Mouse (Mus musculus): Measurements from ENCODE around the gene Hmgn2. TPM values are rescaled to one million over a fixed set of nuclear protein-coding genes. Genes with fewer than 3 reads are reported as not detected.

The Hmgn2 gene
- total and polyA plus RNA-seq, 3 experiments: 157 to 195 (median 161) TPM

GRCm38 (mm10) chr4:133931785-133932184, 36.7 kb downstream of the Hmgn2 start:
- dilution Hi-C loops (cut with MboI; ENCODE audit: extremely low pct_ligation_motif_present, extremely low pct_unique_long_range_greater_than_20kb, low sequenced_read_pairs): no loop called here
- no peak overlapping the region for H3K9ac ChIP-seq (ENCODE audit: insufficient read depth, low read depth)

GRCm38 (mm10) chr4:133931349-133931748, 37.1 kb downstream of the Hmgn2 start:
- no peak overlapping the region for H3K27ac ChIP-seq (ENCODE audit: insufficient read depth, low read depth)
- no peaks in the 10 kb centered on the region for H3K27me3 ChIP-seq (replicated peaks)
- dilution Hi-C loops (cut with MboI; ENCODE audit: extremely low pct_ligation_motif_present, extremely low pct_unique_long_range_greater_than_20kb, low sequenced_read_pairs) (no loop called here), in situ Hi-C loops (cut with MboI; ENCODE audit: low pct_ligation_motif_present, low pct_unique_long_range_greater_than_20kb, low sequenced_read_pairs) (no loop called here)
- peak; percentile 37 for DNase-seq (ENCODE audit: extremely low read depth)
- no peak for TF ChIP-seq ZC3H11A (IDR thresholded peaks at IDR 0.05; ENCODE audit: low read depth, low read length)
- peak; percentile 95 for TF ChIP-seq ZNF384 (IDR thresholded peaks at IDR 0.05; ENCODE audit: low read depth, low read length)
- TF ChIP-seq CHD1 (IDR thresholded peaks at IDR 0.05; ENCODE audit: low read depth, low read length): no peak
- no peak for TF ChIP-seq CHD2 (IDR thresholded peaks at IDR 0.05; ENCODE audit: low read length)
- no peak for TF ChIP-seq MAFK (IDR thresholded peaks at IDR 0.05; ENCODE audit: insufficient replicate concordance, low read length)
- TF ChIP-seq ZKSCAN1 (IDR thresholded peaks at IDR 0.05; ENCODE audit: borderline replicate concordance, low read depth, low read length): no peak
- TF ChIP-seq CTCF (conservative IDR thresholded peaks at IDR 0.05 in 1 of 2, IDR thresholded peaks at IDR 0.05 in 1 of 2; ENCODE audit: low read depth in 2 of 2, low read length in 2 of 2): peak; percentile 49 to 55
- no peak for TF ChIP-seq MAX (IDR thresholded peaks at IDR 0.05; ENCODE audit: low read length)
- TF ChIP-seq RAD21 (IDR thresholded peaks at IDR 0.05; ENCODE audit: low read depth, low read length): peak; percentile 2
- H3K79me2 ChIP-seq (replicated peaks; ENCODE audit: control insufficient read depth, extremely low read depth, insufficient read depth, poor library complexity, severe bottlenecking): no peaks in the 10 kb centered on the region
- H3K9me3 ChIP-seq (replicated peaks; ENCODE audit: low read length): no peaks in the 10 kb centered on the region
- H3K36me3 ChIP-seq (replicated peaks in 1 of 2; ENCODE audit: control insufficient read depth in 1 of 2, insufficient read depth in 1 of 2, low read length in 1 of 2): no peaks in the 10 kb centered on the region
- peaks cover 2 to 15% of the 10 kb centered on the region in 2 experiments; a peak in 2 of 4 replicates for H3K4me1 ChIP-seq (ENCODE audit: control insufficient read depth in 1 of 2, insufficient read depth in 2 of 2)
- H3K9ac ChIP-seq (ENCODE audit: insufficient read depth, low read depth): no peak overlapping the region
- no peak overlapping the region for H3K4me3 ChIP-seq (replicated peaks in 1 of 3; ENCODE audit: low read depth in 2 of 3, low read length in 2 of 3, poor library complexity in 1 of 3)
- no peak overlapping the region for H3K4me2 ChIP-seq (ENCODE audit: insufficient read depth, low read depth, poor library complexity, severe bottlenecking)

More at GRCm38 (mm10) chr4:133931785-133932184, 36.7 kb downstream of the Hmgn2 start:
- H3K36me3 ChIP-seq (replicated peaks in 1 of 2; ENCODE audit: control insufficient read depth in 1 of 2, insufficient read depth in 1 of 2, low read length in 1 of 2): no peaks in the 10 kb centered on the region
- no peaks in the 10 kb centered on the region for H3K27me3 ChIP-seq (replicated peaks)
- in situ Hi-C loops (cut with MboI; ENCODE audit: low pct_ligation_motif_present, low pct_unique_long_range_greater_than_20kb, low sequenced_read_pairs): no loop called here
- TF ChIP-seq ZMIZ1 (IDR thresholded peaks at IDR 0.05; ENCODE audit: low read depth, low read length): no peak
- TF ChIP-seq ZC3H11A (IDR thresholded peaks at IDR 0.05; ENCODE audit: low read depth, low read length): no peak
- TF ChIP-seq MAX (IDR thresholded peaks at IDR 0.05; ENCODE audit: low read length): no peak
- TF ChIP-seq KAT2A (IDR thresholded peaks at IDR 0.05; ENCODE audit: insufficient replicate concordance, low read length): no peak
- no peak for TF ChIP-seq BHLHE40 (IDR thresholded peaks at IDR 0.05; ENCODE audit: low read depth, low read length)
- TF ChIP-seq MYC (IDR thresholded peaks at IDR 0.05; ENCODE audit: low read depth, low read length): no peak
- TF ChIP-seq CTCF (conservative IDR thresholded peaks at IDR 0.05 in 1 of 2, IDR thresholded peaks at IDR 0.05 in 1 of 2; ENCODE audit: low read depth in 2 of 2, low read length in 2 of 2): no peak
- no peak for TF ChIP-seq GABPA (IDR thresholded peaks at IDR 0.05; ENCODE audit: insufficient replicate concordance, low read depth, low read length)
- no peak for TF ChIP-seq MAZ (IDR thresholded peaks at IDR 0.05; ENCODE audit: low read depth, low read length)
- TF ChIP-seq ELF1 (IDR thresholded peaks at IDR 0.05; ENCODE audit: low read depth, low read length): no peak
- TF ChIP-seq E2F4 (IDR thresholded peaks at IDR 0.05; ENCODE audit: insufficient replicate concordance, low read depth, low read length): no peak
- no peak for TF ChIP-seq CHD2 (IDR thresholded peaks at IDR 0.05; ENCODE audit: low read length)
- TF ChIP-seq SIN3A (IDR thresholded peaks at IDR 0.05; ENCODE audit: low read length): no peak
- no peak for TF ChIP-seq EP300 (IDR thresholded peaks at IDR 0.05; ENCODE audit: low read length)
- TF ChIP-seq MXI1 (IDR thresholded peaks at IDR 0.05; ENCODE audit: low read depth, low read length): no peak
- peaks cover 2 to 15% of the 10 kb centered on the region in 2 experiments; a peak in 2 of 4 replicates for H3K4me1 ChIP-seq (ENCODE audit: control insufficient read depth in 1 of 2, insufficient read depth in 2 of 2)
- no peak overlapping the region for H3K4me2 ChIP-seq (ENCODE audit: insufficient read depth, low read depth, poor library complexity, severe bottlenecking)
- no peaks in the 10 kb centered on the region for H3K9me3 ChIP-seq (replicated peaks; ENCODE audit: low read length)
- no peak for DNase-seq (ENCODE audit: extremely low read depth)
- H3K79me2 ChIP-seq (replicated peaks; ENCODE audit: control insufficient read depth, extremely low read depth, insufficient read depth, poor library complexity, severe bottlenecking): no peaks in the 10 kb centered on the region
- no peak overlapping the region for H3K4me3 ChIP-seq (replicated peaks in 1 of 3; ENCODE audit: low read depth in 2 of 3, low read length in 2 of 3, poor library complexity in 1 of 3)
- H3K27ac ChIP-seq (ENCODE audit: insufficient read depth, low read depth): no peak overlapping the region
